Mouse (Mus musculus) spleen, adult 2 months (tissue): Measurements from ENCODE around the gene Galnt12. TPM values are rescaled to one million over a fixed set of nuclear protein-coding genes. Genes with fewer than 3 reads are reported as not detected.

Experiments
- DNase-seq, 2 experiments: peaks; one replicate each; pipeline versions ENCODE4 v3.0.0 to v3.0.0-alpha.2; 2012 to 2021; ENCODE audit warnings: low spot score in 2 of 2, low read depth in 1 of 2
- H3K27ac ChIP-seq: fragments of 200-500 bp; 2 replicates; pipeline ENCODE4 v1.5.1; 2012; ENCODE audit warnings: low read length, inconsistent platforms; ENCODE audit not compliant: insufficient read depth
- H3K27me3 ChIP-seq: fragments of 200-500 bp; 2 replicates; pipeline ENCODE4 v1.6.1; 2012; ENCODE audit warnings: mild to moderate bottlenecking, moderate library complexity, low read length, inconsistent platforms; ENCODE audit not compliant: control insufficient read depth, insufficient read depth
- H3K36me3 ChIP-seq: fragments of 200-500 bp; 2 replicates; pipeline ENCODE4 v1.6.1; 2012; ENCODE audit warnings: mild to moderate bottlenecking, low read length, inconsistent platforms; ENCODE audit not compliant: control insufficient read depth, insufficient read depth
- H3K4me1 ChIP-seq: fragments of 200-500 bp; 2 replicates; pipeline ENCODE4 v1.6.1; 2011; ENCODE audit warnings: inconsistent platforms; ENCODE audit not compliant: control insufficient read depth, insufficient read depth, insufficient read length
- H3K4me3 ChIP-seq: fragments of 200-500 bp; 2 replicates; pipeline ENCODE4 v1.5.1; 2011; ENCODE audit warnings: mild to moderate bottlenecking, inconsistent platforms; ENCODE audit not compliant: insufficient read depth, insufficient read length; ENCODE audit errors: extremely low read depth
- CTCF ChIP-seq: fragments of 200-500 bp; IDR thresholded peaks from 2 replicates; pipeline ENCODE4 v1.5.1; 2011; ENCODE audit warnings: mild to moderate bottlenecking, inconsistent platforms; ENCODE audit not compliant: insufficient read depth, insufficient read length, insufficient replicate concordance; ENCODE audit errors: extremely low read depth
- POLR2A ChIP-seq: fragments of 200-500 bp; IDR thresholded peaks from 2 replicates; pipeline ENCODE4 v1.6.1; 2011; ENCODE audit warnings: low read depth, low read length, inconsistent platforms
- WGBS: fragments of 180-500 bp; shearing (Covaris S2); methylation state at CpG from one replicate; pipeline ENCODE4 v1.1.7; 2018; 5-methylcytosine and 5-hydroxymethylcytosine counted together
- polyA plus RNA-seq: library from polyadenylated mRNA; depleted of rRNA; stranded (reverse); fragments of >200 nt; gene quantifications from 2 replicates; pipeline ENCODE4 v1.2.3, GENCODE M21; 2012

The Galnt12 gene
- polyA plus RNA-seq, 1 experiment: 11.9 TPM

GRCm38 (mm10) chr4:47128515-47128914 is 36.8 kb downstream of the Galnt12 start:
- peaks cover 1% of the 10 kb centered on the region; the same call in 1 of the 2 replicates for H3K36me3 ChIP-seq
- H3K4me1 ChIP-seq: no peaks in the 10 kb centered on the region
- H3K27ac ChIP-seq: no peak overlapping the region
- 82% methylated on average over 7 of the region's 7 CpGs for WGBS
- H3K27me3 ChIP-seq: no peaks in the 10 kb centered on the region
- DNase-seq: no peak
- TF ChIP-seq POLR2A (no peak), CTCF (no peak)
- no peak overlapping the region for H3K4me3 ChIP-seq

GRCm38 (mm10) chr4:47129572-47129971 is 37.9 kb downstream of the Galnt12 start:
- WGBS: 90% methylated on average over 4 of the region's 4 CpGs
- Histone ChIP-seq H3K36me3 (no peaks in the 10 kb centered on the region), H3K4me3 (no peak overlapping the region), H3K4me1 (no peaks in the 10 kb centered on the region), H3K27ac (no peak overlapping the region), H3K27me3 (no peaks in the 10 kb centered on the region)
- no peak for TF ChIP-seq POLR2A
- no peak for TF ChIP-seq CTCF
- DNase-seq: no peak

- TF ChIP-seq POLR2A: no peak
- TF ChIP-seq CTCF: no peak
- no peaks in the 10 kb centered on the region for H3K4me1 ChIP-seq
- no peaks in the 10 kb centered on the region for H3K36me3 ChIP-seq
- H3K27ac ChIP-seq: no peak overlapping the region
- DNase-seq: no peak
- no peak overlapping the region for H3K4me3 ChIP-seq
- WGBS: 86% methylated on average over 8 of the region's 8 CpGs
- no peaks in the 10 kb centered on the region for H3K27me3 ChIP-seq
These were observed 38.7 kb downstream of the Galnt12 start for GRCm38 (mm10) chr4:47130111-47131050.

GRCm38 (mm10) chr4:47131931-47132330 is 40.2 kb downstream of the Galnt12 start:
- no peak overlapping the region for H3K4me3 ChIP-seq
- TF ChIP-seq CTCF (no peak), POLR2A (no peak)
- 86% methylated on average over 3 of the region's 3 CpGs for WGBS
- H3K27me3 ChIP-seq: no peaks in the 10 kb centered on the region
- DNase-seq: no peak
- H3K4me1 ChIP-seq: no peaks in the 10 kb centered on the region
- H3K36me3 ChIP-seq: no peaks in the 10 kb centered on the region
- no peak overlapping the region for H3K27ac ChIP-seq

GRCm38 (mm10) chr4:47132413-47132812 is 40.7 kb downstream of the Galnt12 start:
- 69% methylated on average over 3 of the region's 3 CpGs for WGBS
- no peaks in the 10 kb centered on the region for H3K27me3 ChIP-seq
- no peak overlapping the region for H3K4me3 ChIP-seq
- H3K27ac ChIP-seq: no peak overlapping the region
- TF ChIP-seq CTCF: no peak
- no peak for TF ChIP-seq POLR2A
- H3K36me3 ChIP-seq: no peaks in the 10 kb centered on the region
- no peaks in the 10 kb centered on the region for H3K4me1 ChIP-seq
- DNase-seq: no peak

- WGBS: 17% methylated on average over 8 of the region's 8 CpGs
- no peaks in the 10 kb centered on the region for H3K27me3 ChIP-seq
- DNase-seq: no peak
- H3K27ac ChIP-seq: no peak overlapping the region
- H3K36me3 ChIP-seq: no peaks in the 10 kb centered on the region
- H3K4me3 ChIP-seq: no peak overlapping the region
- no peak for TF ChIP-seq CTCF
- TF ChIP-seq POLR2A: no peak
- no peaks in the 10 kb centered on the region for H3K4me1 ChIP-seq
These were observed 45.0 kb downstream of the Galnt12 start for GRCm38 (mm10) chr4:47136699-47137101.

- H3K27ac ChIP-seq: no peak overlapping the region
- H3K36me3 ChIP-seq: no peaks in the 10 kb centered on the region
- TF ChIP-seq POLR2A: no peak
- no peak for TF ChIP-seq CTCF
- H3K4me3 ChIP-seq: no peak overlapping the region
- H3K4me1 ChIP-seq: no peaks in the 10 kb centered on the region
- DNase-seq: no peak
- 67% methylated on average over 5 of the region's 5 CpGs for WGBS
- H3K27me3 ChIP-seq: no peaks in the 10 kb centered on the region
These were observed 45.8 kb downstream of the Galnt12 start for GRCm38 (mm10) chr4:47137479-47137878.
